Mouse (Mus musculus) urinary bladder, postnatal 25 days (tissue): Measurements from ENCODE around the gene Rpl18.
A peak's percentile ranks its signal among the peaks of the same experiment; 100 is the strongest.

ENCODE experiments used
- DNase-seq: peaks from one replicate; pipeline ENCODE4 v3.0.0; 2022; ENCODE audit warnings: low spot score

The Rpl18 gene

DNA sequence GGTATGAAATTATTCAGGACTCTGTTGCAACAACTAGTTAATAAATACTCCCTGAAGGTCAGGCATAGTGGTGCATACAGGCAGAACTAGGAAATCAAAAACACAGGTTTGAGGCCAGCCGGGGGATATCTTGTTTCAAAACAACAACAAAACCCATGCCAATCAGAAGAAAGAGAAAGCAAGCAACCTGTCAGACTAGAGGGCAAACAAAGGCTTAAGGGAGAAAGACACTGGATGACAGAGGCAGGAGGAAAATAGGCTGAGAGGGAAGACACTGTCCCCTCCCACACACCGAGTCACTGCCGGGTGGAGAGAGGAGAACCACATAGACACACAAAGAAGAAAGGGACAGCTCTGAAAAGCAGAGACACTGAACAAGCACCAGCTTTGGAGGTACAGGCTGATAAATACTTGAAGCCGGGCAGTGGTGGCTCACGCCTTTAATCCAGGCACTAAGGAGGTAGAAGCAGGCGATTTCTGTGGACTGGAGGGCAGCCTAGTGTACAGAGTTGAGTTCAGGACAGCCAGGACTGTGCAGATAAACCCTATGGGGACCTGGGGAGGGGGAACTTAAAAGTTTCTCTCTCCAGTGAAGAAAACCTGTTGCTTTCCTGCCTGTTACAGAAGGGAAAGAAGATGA, 1.3 kb upstream of the Rpl18 start:
- no peak for DNase-seq

DNA sequence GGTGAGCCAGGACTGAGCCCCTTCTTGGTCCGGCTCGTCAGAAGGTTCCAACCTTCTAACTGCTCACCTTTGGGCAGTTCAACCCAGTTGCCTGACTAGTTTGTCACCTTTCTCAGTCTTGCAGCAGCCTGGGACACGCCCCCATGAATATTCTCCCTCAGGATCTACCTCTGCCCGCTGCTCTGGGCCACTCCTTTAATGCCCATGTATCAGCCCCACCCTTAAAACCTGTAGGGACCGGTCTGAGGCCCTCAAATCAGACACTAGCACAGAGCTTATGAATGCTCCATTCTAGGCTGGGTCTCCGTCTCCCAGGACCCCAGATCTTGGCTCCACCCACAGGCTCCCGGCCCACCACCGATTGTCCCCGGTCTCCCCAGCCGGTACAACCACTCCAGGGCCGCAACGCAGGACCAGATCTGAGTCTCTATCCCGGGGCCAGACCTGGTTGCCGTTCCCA, 597 bp upstream of the Rpl18 start:
- no peak for DNase-seq

- no peak for DNase-seq
Observed at GRCm38 (mm10) chr7:45715741-45716459, 643 bp downstream of the Rpl18 start.

DNA sequence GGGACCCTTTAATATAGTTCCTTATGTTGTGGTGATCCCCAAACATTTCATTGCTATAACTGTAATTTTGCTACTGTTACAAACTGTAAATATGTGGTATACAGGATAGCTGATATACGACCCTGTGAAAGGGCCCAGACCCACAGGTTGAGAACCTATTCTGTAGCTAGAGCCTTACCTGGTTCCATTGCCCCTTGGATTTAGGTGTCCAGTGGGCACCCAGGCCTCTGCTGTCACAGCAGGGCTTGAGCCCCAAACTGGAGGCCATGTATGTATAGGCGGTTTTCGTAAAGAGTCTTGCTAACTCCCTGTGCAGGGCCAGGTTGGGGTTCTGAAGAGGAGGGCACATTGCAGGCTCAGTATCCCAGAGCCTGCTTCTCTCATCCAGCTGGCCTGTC, 1.2 kb downstream of the Rpl18 start:
- DNase-seq: no peak

- no peak for DNase-seq
Observed at GRCm38 (mm10) chr7:45716952-45717917, 2.0 kb downstream of the Rpl18 start.

- DNase-seq: peak; percentile 98
Observed at GRCm38 (mm10) chr7:45717918-45718297, 2.7 kb downstream of the Rpl18 start, which contains the start of gene Sphk2. Gene Sphk2, minus strand, starts transcription at chr7:45718002.

- DNase-seq: no peak
Observed at GRCm38 (mm10) chr7:45718331-45718730, 3.1 kb downstream of the Rpl18 start.

- no peak for DNase-seq
Observed at GRCm38 (mm10) chr7:45719180-45719579, 3.9 kb downstream of the Rpl18 start.

DNA sequence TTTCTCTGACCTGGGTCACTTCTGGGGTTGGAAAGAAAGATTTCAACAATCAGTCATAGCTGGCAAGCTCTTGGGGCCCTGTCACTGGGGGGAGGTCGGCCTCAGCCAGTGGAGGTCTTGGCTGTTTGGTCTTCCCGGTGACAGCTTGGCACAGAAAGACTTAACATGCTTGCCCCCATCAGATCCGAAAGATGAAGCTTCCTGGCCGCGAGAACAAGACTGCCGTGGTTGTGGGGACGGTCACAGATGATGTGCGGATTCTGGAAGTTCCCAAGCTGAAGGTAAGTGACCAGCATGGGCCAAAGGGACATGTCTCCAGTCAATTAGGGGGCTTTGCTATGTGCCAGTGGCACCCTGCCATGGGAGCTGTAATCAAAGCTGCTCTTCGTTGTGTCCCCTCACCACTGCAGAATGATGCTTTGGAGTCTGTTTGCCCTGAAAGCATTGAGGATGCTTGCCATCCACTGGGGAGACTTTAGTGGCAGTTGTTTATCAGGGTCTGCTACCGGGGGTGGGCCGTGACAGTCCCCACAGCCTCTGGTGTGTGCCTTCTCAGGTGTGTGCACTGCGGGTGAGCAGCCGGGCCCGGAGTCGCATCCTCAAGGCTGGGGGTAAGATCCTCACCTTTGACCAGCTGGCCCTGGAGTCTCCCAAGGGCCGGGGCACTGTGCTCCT, 4.6 kb downstream of the Rpl18 start:
- DNase-seq: no peak

DNA sequence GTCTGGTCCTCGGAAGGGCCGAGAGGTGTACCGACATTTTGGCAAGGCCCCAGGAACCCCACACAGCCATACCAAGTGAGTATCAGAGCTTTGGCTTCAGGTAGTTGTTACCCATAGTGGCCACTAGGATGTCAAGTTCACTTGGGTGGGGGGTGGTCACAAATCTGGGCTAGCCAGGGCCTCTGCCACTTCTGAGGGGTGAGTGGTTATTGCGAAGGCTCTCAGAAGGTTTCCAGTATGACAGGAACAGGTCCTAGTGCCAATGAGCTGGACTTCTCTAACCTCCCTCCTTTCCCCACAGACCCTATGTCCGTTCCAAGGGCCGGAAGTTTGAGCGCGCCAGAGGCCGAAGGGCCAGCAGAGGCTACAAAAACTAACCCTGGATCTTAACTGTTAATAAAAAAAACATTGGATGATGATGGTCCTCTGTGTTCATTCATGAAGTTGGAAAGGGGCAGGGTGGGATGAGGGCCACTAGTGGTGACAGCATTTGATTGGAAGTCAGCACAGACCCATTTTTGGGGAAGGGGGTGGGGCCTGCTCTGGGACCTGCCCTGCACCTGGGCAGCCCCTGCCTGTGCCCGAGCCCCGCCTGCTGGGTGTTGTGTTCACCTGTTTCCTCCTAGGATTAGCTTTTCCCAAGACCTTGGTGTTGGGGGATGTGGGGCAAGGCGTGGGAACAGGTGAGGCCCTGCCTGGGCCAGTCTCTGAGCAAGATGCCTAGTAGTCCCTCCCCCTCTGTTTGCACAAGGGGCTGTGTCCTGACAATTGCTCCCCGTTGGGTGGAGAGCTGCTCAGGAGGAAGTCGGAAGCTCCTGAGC, 5.4 kb downstream of the Rpl18 start, which contains the start of gene Fam83e:
TSS of gene Fam83e (plus strand) at position 800 of the 821 bp plus-strand sequence.
- DNase-seq: no peak

DNA sequence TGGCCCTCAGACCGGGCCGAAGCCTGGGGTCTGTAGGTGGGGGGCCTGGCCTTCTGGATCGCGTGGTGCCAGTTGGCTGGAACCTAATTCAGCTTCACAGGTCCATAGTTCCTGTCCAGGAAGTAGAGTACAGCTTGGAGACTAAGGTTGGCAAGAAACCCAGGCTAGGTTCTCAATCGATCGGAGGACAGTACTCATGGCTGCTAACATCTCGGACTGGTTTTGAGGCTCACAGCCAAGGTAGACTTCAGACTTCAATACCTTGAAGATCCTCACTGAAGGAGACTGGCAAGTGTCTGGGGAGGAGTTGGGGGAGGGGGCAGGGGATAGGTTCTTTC, 5.9 kb downstream of the Rpl18 start:
- DNase-seq: no peak

- no peak for DNase-seq
Observed at GRCm38 (mm10) chr7:45721642-45722347, 6.5 kb downstream of the Rpl18 start.

DNA sequence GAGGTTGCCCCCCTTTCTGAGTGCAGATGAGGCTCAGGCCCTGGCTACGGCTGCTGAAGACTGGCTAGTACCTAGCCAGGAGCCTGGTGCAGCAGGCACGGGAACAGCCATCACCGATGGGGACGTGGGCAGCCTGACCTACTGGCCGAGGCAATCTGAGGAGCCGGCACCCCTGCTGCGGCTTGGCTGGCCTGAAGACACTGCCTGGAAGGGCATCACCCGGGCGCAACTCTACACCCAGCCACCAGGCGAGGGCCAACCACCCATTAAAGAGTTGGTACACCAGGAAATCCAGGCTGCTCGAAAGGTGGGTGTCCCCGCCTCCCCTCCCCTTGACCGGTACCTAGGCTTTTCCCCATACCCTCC, 7.1 kb downstream of the Rpl18 start:
- DNase-seq: no peak

- no peak for DNase-seq
Observed at GRCm38 (mm10) chr7:45723301-45723700, 8.0 kb downstream of the Rpl18 start.

DNA sequence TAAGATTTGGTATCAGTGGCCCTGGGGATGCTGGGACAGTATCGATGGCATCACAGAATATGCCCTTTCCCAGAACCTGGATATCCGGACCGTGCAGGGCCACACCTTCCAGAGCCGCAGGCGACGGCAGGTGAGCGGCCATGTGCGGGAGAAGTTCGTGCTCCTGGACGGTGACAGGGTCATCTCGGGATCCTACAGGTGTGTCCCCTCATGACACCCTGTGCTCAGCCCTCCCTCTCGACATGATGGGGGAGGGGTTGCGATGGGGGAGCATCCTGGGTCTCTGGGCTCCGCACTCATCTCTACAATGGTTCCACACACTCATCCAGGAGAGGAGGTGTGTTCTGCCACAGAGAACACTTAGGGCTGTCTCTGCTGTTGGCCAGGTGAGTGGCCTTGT, 8.5 kb downstream of the Rpl18 start:
- no peak for DNase-seq

GRCm38 (mm10) chr7:45725151-45725550, 9.9 kb downstream of the Rpl18 start:
- DNase-seq: no peak

GRCm38 (mm10) chr7:45725713-45726112, 10.5 kb downstream of the Rpl18 start, which contains the start of gene Spaca4:
Gene Spaca4, minus strand, starts transcription at chr7:45725813.
- no peak for DNase-seq

DNA sequence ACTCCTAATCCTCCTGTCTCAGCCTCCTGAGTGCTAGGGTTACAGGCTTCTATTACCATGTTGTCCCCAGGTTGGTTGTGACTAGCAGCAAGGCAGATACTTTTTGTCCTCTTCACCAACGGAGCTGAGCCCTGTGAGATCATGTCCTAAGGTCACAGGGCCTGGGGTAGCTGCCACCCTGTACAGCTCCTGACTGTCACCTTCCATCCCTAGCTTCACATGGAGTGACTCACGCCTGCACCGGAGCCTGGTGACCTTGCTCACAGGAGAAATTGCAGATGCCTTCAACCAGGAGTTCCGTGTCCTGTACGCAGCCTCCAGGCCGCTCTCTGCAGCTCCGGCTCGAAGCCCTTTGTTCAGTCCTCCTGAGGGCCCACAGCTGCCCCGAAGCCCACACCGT, 11.2 kb downstream of the Rpl18 start:
- no peak for DNase-seq

DNA sequence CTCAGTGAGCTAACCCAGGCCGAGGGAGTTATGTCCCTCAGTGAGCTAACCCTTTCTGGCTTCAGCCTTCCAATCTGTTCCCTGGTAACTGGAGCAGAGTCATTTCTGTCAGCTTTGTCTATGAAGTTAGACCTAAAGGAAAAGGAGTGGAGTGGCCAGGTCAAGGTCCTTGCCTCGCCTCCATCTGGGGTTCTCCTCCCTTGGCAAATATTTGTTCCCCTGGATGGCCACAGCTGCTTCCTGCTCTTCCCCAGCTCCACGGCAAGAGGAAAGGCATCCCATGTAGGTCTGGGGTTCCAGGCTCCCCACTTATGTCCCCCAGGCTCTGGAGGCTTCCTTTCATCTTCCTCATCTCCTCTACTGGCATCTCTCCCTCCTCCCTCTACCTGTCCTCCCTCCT, 12.4 kb downstream of the Rpl18 start:
- no peak for DNase-seq

- no peak for DNase-seq
Observed at GRCm38 (mm10) chr7:45730727-45731431, 15.6 kb downstream of the Rpl18 start.
